Mouse (Mus musculus): ENCODE data around the gene Hist1h1d. TPM values are rescaled to one million over a fixed set of nuclear protein-coding genes. Genes with fewer than 3 reads are reported as not detected.
A peak's percentile ranks its signal among the peaks of the same experiment; 100 is the strongest.
"Not testable (repeated sequence)": the region's sequence is repeated elsewhere in the genome, so short reads cannot be mapped to it uniquely, and the experiment has no call there.

Gene Hist1h1d
- polyA plus RNA-seq, 1 experiment: 0.24 TPM

GRCm38 (mm10) chr13:23521703-23522102 is 31.4 kb upstream of the Hist1h1d start:
- Histone ChIP-seq H3K4me3 (ENCODE audit: insufficient read depth, low read depth, low read length) (no peak overlapping the region), H3K4me1 (ENCODE audit: control insufficient read depth, insufficient read depth, insufficient read length, low read length) (no peaks in the 10 kb centered on the region), H3K27ac (replicated peaks; ENCODE audit: low read depth, low read length) (no peak overlapping the region)

- Histone ChIP-seq H3K4me1 (ENCODE audit: control insufficient read depth, insufficient read depth, insufficient read length, low read length) (no peaks in the 10 kb centered on the region), H3K4me3 (ENCODE audit: insufficient read depth, low read depth, low read length) (no peak overlapping the region), H3K27ac (replicated peaks; ENCODE audit: low read depth, low read length) (no peak overlapping the region)
Measured at GRCm38 (mm10) chr13:23523976-23524375, 29.1 kb upstream of the Hist1h1d start.

- no peak overlapping the region for H3K27ac ChIP-seq (replicated peaks; ENCODE audit: low read depth, low read length)
Measured at GRCm38 (mm10) chr13:23524654-23525053, 28.4 kb upstream of the Hist1h1d start.

GRCm38 (mm10) chr13:23525901-23526300 is 27.2 kb upstream of the Hist1h1d start:
- Histone ChIP-seq H3K27ac (replicated peaks; ENCODE audit: low read depth, low read length) (no peak overlapping the region), H3K4me1 (ENCODE audit: control insufficient read depth, insufficient read depth, insufficient read length, low read length) (no peaks in the 10 kb centered on the region), H3K4me3 (ENCODE audit: insufficient read depth, low read depth, low read length) (no peak overlapping the region)

More at GRCm38 (mm10) chr13:23524654-23525053, 28.4 kb upstream of the Hist1h1d start:
- Histone ChIP-seq H3K4me3 (ENCODE audit: insufficient read depth, low read depth, low read length) (no peak overlapping the region), H3K4me1 (ENCODE audit: control insufficient read depth, insufficient read depth, insufficient read length, low read length) (no peaks in the 10 kb centered on the region)

DNA sequence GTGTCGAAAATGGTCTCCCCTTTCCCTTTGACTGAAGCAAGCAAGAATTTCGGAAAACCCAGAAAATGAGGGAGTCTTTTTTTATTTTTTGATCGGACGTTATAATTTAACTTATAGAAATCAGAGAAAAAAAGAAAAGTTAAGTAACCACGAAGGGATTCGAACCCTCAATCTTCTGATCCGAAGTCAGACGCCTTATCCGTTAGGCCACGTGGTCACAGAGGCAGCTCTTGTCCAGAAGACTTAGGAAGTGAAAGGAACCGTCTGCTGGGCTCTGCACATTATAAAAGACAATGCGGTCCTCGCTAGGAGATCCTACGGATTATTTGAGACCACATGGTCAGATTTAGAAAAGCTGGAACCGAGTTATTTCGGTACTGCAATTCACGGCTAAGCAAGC is 26.8 kb upstream of the Hist1h1d start:
- Histone ChIP-seq H3K4me1 (ENCODE audit: control insufficient read depth, insufficient read depth, insufficient read length, low read length) (no peaks in the 10 kb centered on the region), H3K27ac (replicated peaks; ENCODE audit: low read depth, low read length) (no peak overlapping the region), H3K4me3 (ENCODE audit: insufficient read depth, low read depth, low read length) (peak overlapping the region; percentile 63)

DNA sequence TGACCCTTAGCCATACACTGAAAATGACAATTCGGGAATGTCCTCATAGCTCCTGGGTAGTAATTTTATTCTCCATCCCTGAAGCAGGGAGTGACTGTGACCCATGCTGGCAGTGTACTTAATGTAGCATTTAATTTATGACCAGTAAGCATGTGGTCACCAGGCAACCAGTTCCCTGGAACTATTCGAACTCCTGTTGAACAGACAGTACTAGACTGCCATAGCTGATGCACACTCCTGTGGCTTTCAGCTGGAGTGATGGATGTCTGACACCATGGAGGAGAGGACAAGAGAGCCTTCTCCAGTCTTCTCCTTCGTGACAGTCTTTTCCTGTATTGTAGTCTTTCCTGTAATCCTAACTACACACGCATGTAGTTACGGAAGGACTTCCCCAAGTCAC is 24.1 kb upstream of the Hist1h1d start:
- Histone ChIP-seq H3K4me1 (ENCODE audit: control insufficient read depth, insufficient read depth, insufficient read length, low read length) (peaks cover 6% of the 10 kb centered on the region), H3K4me3 (ENCODE audit: insufficient read depth, low read depth, low read length) (no peak overlapping the region), H3K27ac (replicated peaks; ENCODE audit: low read depth, low read length) (no peak overlapping the region)

DNA sequence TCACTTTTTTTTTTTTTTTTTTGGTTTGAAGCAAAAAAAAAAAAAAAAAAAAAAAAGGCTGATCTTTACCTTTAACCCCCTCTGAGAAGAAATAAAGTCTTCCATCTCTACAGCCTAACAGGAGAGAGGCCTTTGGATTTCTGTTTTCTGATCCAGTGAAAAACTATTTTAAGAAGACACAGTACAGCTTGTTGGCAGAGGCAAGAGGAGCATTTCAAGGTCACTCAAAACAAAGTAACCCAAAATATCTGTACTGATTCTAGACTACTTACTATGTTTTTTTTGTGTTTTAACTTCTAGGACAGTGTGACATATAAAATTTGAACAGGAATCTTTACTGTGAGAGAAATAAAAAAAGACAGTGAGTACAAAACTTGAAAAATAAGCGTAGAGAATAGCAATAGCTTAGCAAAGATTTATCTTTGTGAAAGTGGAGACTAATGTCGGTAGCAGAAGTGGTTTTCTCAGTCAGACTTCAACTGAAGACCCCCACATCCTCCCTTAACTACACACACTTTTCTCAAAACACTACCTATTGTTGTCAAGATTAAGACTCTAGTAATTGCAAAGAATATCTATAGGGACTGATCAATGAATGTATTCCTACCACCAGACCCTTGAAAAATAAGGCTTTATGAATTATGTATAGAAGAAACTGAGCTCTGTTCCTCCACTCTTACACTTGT is 23.4 kb upstream of the Hist1h1d start:
- Histone ChIP-seq H3K4me1 (ENCODE audit: control insufficient read depth, insufficient read depth, insufficient read length, low read length) (peaks cover 8% of the 10 kb centered on the region), H3K4me3 (ENCODE audit: insufficient read depth, low read depth, low read length) (peak overlapping the region; percentile 59; the same call in 1 of the 2 replicates), H3K27ac (replicated peaks; ENCODE audit: low read depth, low read length) (no peak overlapping the region)

- H3K27ac ChIP-seq (replicated peaks; ENCODE audit: low read depth, low read length): peak overlapping the region; percentile 88
- peak overlapping the region; percentile 59 for H3K4me3 ChIP-seq (ENCODE audit: insufficient read depth, low read depth, low read length)
Measured at GRCm38 (mm10) chr13:23530181-23530900, 22.7 kb upstream of the Hist1h1d start.

DNA sequence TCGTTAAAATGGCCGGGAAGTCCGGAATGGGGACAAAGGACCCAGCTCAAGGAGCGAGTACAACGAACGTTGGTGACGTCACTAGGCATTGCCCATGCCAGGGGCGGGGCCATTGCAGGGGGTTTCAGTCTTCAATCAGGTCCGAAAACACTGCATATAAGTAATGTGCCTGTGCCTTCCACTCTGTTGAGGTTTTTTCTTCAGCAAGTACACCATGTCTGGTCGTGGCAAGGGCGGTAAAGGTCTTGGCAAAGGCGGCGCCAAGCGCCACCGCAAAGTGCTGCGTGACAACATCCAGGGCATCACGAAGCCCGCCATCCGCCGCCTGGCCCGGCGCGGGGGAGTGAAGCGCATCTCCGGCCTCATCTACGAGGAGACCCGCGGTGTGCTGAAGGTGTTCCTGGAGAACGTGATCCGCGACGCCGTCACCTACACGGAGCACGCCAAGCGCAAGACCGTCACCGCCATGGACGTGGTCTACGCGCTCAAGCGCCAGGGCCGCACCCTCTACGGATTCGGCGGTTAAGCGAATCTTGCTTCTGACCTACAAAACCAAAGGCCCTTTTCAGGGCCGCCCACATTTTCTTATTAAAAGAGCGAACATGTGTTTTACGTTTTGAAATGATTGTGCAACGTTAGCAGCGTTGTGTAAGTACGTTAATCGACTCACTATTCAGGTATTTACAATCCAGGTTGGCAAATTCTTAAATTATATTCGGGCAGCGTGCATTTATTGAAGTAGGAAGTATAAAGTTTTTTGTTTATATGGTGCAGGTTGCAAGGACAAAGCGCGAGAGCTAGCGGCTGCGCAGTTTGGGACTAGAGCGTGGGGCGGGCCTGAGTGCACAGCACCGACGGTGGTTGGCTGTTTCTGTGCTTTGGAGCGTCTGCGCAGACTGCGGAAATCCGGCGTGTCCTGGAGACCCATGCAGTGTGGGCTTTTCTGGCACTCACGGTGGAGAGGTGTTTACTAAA is 21.9 kb upstream of the Hist1h1d start, which contains the start of gene Hist1h4h:
Gene Hist1h4h, plus strand, starts transcription at position 150 of the 975 bp plus-strand sequence.
- H3K4me3 ChIP-seq (ENCODE audit: insufficient read depth, low read depth, low read length): peak within 1 kb of the TSS; percentile 59
- H3K27ac ChIP-seq (replicated peaks; ENCODE audit: low read depth, low read length): peak within 1 kb of the TSS; percentile 88
- H3K4me1 ChIP-seq (ENCODE audit: control insufficient read depth, insufficient read depth, insufficient read length, low read length): peaks cover 8% of the 10 kb centered on the region

More at GRCm38 (mm10) chr13:23530181-23530900, 22.7 kb upstream of the Hist1h1d start:
- H3K4me1 ChIP-seq (ENCODE audit: control insufficient read depth, insufficient read depth, insufficient read length, low read length): peaks cover 8% of the 10 kb centered on the region

DNA sequence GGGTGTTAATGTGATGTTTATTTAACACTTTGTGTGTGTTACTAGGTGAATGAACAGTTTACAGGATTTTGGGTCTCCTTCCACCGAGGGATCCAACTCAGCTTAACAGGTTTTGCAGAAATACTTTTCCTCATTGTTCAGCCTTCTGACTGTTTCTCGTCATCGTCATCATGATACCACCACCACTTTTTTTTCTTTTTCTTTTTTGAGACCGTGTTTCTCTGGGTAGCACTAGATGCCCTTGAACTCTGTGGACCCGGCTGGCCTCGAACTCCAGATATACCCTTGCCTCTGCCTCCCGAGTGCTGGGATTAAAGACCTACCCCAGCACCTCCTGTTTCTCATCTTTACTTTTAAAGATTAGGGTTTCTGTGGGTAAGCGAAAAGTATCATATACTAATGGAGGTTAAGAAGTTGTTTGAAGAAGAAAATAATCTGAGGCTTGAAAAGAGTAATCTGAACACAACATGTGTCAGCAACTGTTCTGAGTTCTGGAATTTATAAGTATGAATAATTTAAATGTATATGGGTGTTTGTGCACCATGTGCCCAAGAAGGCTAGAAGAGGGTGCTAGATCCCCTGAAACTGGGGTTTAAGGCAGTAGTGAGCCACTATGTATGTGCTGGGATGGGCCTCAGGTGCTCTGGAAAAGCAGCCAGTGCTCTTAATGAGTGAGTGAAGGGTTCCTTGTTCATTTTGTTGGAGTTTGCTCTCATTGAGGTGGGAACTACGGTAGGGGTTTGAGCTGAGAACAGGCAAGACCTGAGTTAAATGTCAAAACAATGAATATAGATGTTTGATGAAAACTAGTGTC is 20.6 kb upstream of the Hist1h1d start:
- no peak overlapping the region for H3K27ac ChIP-seq (replicated peaks; ENCODE audit: low read depth, low read length)
- H3K4me3 ChIP-seq (ENCODE audit: insufficient read depth, low read depth, low read length): peak overlapping the region; percentile 24
- H3K4me1 ChIP-seq (ENCODE audit: control insufficient read depth, insufficient read depth, insufficient read length, low read length): peaks cover 8% of the 10 kb centered on the region

GRCm38 (mm10) chr13:23533560-23534367 is 19.3 kb upstream of the Hist1h1d start, which contains the start of gene Hist1h2af:
Hist1h2af (plus strand) TSS chr13:23533906.
- not testable (repeated sequence) for H3K4me1 ChIP-seq (ENCODE audit: control insufficient read depth, insufficient read depth, insufficient read length, low read length)
- Histone ChIP-seq H3K27ac (replicated peaks; ENCODE audit: low read depth, low read length) (0 out of 2 replicates have a peak within 1 kb of the TSS, but pooled peaks have one; percentile 2), H3K4me3 (ENCODE audit: insufficient read depth, low read depth, low read length) (peak within 1 kb of the TSS; percentile 39)

GRCm38 (mm10) chr13:23534368-23535131 is 18.5 kb upstream of the Hist1h1d start:
- H3K4me3 ChIP-seq (ENCODE audit: insufficient read depth, low read depth, low read length): peak overlapping the region; percentile 34
- peaks cover 8% of the 10 kb centered on the region for H3K4me1 ChIP-seq (ENCODE audit: control insufficient read depth, insufficient read depth, insufficient read length, low read length)
- H3K27ac ChIP-seq (replicated peaks; ENCODE audit: low read depth, low read length): 0 out of 2 replicates have a peak overlapping the region, but pooled peaks have one; percentile 2
